ENCODE assay signal across 7 mouse cellular contexts in genomic region chr11:72207834-72208377, GRCm38 (mm10). TPM values are rescaled to one million over a fixed set of nuclear protein-coding genes. Genes with fewer than 3 reads are reported as not detected.
DNase-seq lines count a peak whose midpoint lies in the region; ATAC-seq and TF ChIP-seq lines count a peak whose summit lies in the region.

No protein-coding gene starts in this region.

- H3K4me1 ChIP-seq in CH12.LX (ENCODE audit: control insufficient read depth in 1 of 2, insufficient read depth in 2 of 2) (peaks cover 11 to 42% of the 10 kb centered on the region in 2 experiments), G1E (ENCODE audit: insufficient read depth, low read depth, low read length) (peaks cover 36% of the 10 kb centered on the region)
- H3K4me1 ChIP-seq in hindbrain, embryonic 16.5 days (ENCODE audit: control insufficient read depth, insufficient read depth, low read depth, low read length) = peaks cover 24% of the 10 kb centered on the region
- peaks cover 12% of the 10 kb centered on the region for H3K4me1 ChIP-seq in liver, embryonic 16.5 days (ENCODE audit: control insufficient read depth, low read depth, low read length)

- WGBS in hindbrain, embryonic 16.5 days = 20% methylated on average over 17 of the region's 17 CpGs
- 10% methylated on average over 17 of the region's 17 CpGs for WGBS in liver, embryonic 16.5 days (ENCODE audit: insufficient replicate concordance)

- H3K27ac ChIP-seq in CH12.LX (ENCODE audit: insufficient read depth, low read depth) = no peak overlapping the region
- peak overlapping the region; percentile 76; the same call in 1 of the 2 replicates for H3K27ac ChIP-seq in hindbrain, embryonic 16.5 days (ENCODE audit: low read depth, low read length)
- peak overlapping the region; percentile 54; the same call in 1 of the 2 replicates for H3K27ac ChIP-seq in liver, embryonic 16.5 days (ENCODE audit: low read length)

- ATAC-seq in G1E (ENCODE audit: extremely low read depth, insufficient number of reproducible peaks, low FRiP score, poor library complexity, severe bottlenecking) = no peak
- ATAC-seq in hindbrain, embryonic 16.5 days = no peak
- ATAC-seq in liver, embryonic 16.5 days (ENCODE audit: low read depth) = no peak

- in situ Hi-C loops in CH12.LX (cut with MboI; ENCODE audit: low pct_ligation_motif_present, low pct_unique_long_range_greater_than_20kb, low sequenced_read_pairs) = loop anchor here (5.0 to 25.0 kb wide), 2 partner anchors 141 to 329 kb away; no protein-coding TSS in a partner anchor

- H3K4me3 ChIP-seq in CH12.LX (replicated peaks in 1 of 3; ENCODE audit: low read depth in 2 of 3, low read length in 2 of 3, poor library complexity in 1 of 3) = peak overlapping the region; percentile 66 to 94 (median 78)
- peak overlapping the region; percentile 84 for H3K4me3 ChIP-seq in G1E (ENCODE audit: low read depth, low read length)
- H3K4me3 ChIP-seq in hindbrain, embryonic 16.5 days (ENCODE audit: low read length) = peak overlapping the region; percentile 65
- peak overlapping the region; percentile 87 for H3K4me3 ChIP-seq in liver, embryonic 16.5 days (ENCODE audit: low read depth, low read length)

- DNase-seq in CH12.LX (ENCODE audit: extremely low read depth) = peak; percentile 17
- DNase-seq in G1E (ENCODE audit: low spot score) = no peak
- DNase-seq in spleen, adult 12 weeks (ENCODE audit: low spot score) = no peak
- DNase-seq in retina, postnatal 1 day = no peak
- DNase-seq in layer of hippocampus, adult 9-10 months (ENCODE audit: low spot score) = no peak

- H3K27me3 ChIP-seq in CH12.LX (replicated peaks) (no peaks in the 10 kb centered on the region), G1E (ENCODE audit: insufficient read depth, low read length) (no peaks in the 10 kb centered on the region)
- H3K27me3 ChIP-seq in hindbrain, embryonic 16.5 days (replicated peaks; ENCODE audit: control insufficient read depth, insufficient read depth, low read length) = no peaks in the 10 kb centered on the region
- no peaks in the 10 kb centered on the region for H3K27me3 ChIP-seq in liver, embryonic 16.5 days (ENCODE audit: control insufficient read depth, insufficient read depth, low read depth, low read length)

- no peak for TF ChIP-seq POLR2A in CH12.LX (IDR thresholded peaks at IDR 0.05; ENCODE audit: low read depth, low read length)

- H3K79me2 ChIP-seq in CH12.LX (replicated peaks; ENCODE audit: control insufficient read depth, extremely low read depth, insufficient read depth, poor library complexity, severe bottlenecking) = peaks cover 7% of the 10 kb centered on the region

- peak; percentile 35; the same call in 1 of the 2 replicates for TF ChIP-seq EP300 in CH12.LX (IDR thresholded peaks at IDR 0.05; ENCODE audit: low read length)

- peak overlapping the region; percentile 98 for H3K4me2 ChIP-seq in CH12.LX (ENCODE audit: insufficient read depth, low read depth, poor library complexity, severe bottlenecking)
- peak overlapping the region; percentile 87 for H3K4me2 ChIP-seq in hindbrain, embryonic 16.5 days (ENCODE audit: low read length)
- H3K4me2 ChIP-seq in liver, embryonic 16.5 days (ENCODE audit: low read depth, low read length) = peak overlapping the region; percentile 90

- peak overlapping the region; percentile 92 for H3K9ac ChIP-seq in CH12.LX (ENCODE audit: insufficient read depth, low read depth)
- H3K9ac ChIP-seq in hindbrain, embryonic 16.5 days (ENCODE audit: low read depth, low read length) = peak overlapping the region; percentile 81
- peak overlapping the region; percentile 82 for H3K9ac ChIP-seq in liver, embryonic 16.5 days (ENCODE audit: low read depth, low read length)

- no peaks in the 10 kb centered on the region for H3K9me3 ChIP-seq in CH12.LX (replicated peaks; ENCODE audit: low read length)
- H3K9me3 ChIP-seq in G1E (replicated peaks) = no peaks in the 10 kb centered on the region
- H3K9me3 ChIP-seq in hindbrain, embryonic 16.5 days (ENCODE audit: control insufficient read depth, low read length) = no peaks in the 10 kb centered on the region
- no peaks in the 10 kb centered on the region for H3K9me3 ChIP-seq in liver, embryonic 16.5 days (replicated peaks; ENCODE audit: control insufficient read depth, low read length)

- no peak for TF ChIP-seq RAD21 in CH12.LX (IDR thresholded peaks at IDR 0.05; ENCODE audit: low read depth, low read length)

- no peak for TF ChIP-seq CTCF in CH12.LX (conservative IDR thresholded peaks at IDR 0.05 in 1 of 2, IDR thresholded peaks at IDR 0.05 in 1 of 2; ENCODE audit: low read depth in 2 of 2, low read length in 2 of 2)
- no peak for TF ChIP-seq CTCF in G1E (IDR thresholded peaks at IDR 0.05; ENCODE audit: low read depth, low read length)

- H3K36me3 ChIP-seq in CH12.LX (replicated peaks in 1 of 2; ENCODE audit: control insufficient read depth in 1 of 2, insufficient read depth in 1 of 2, low read length in 1 of 2) = peaks cover 18 to 52% of the 10 kb centered on the region in 2 experiments
- H3K36me3 ChIP-seq in G1E (replicated peaks) = peaks cover 61% of the 10 kb centered on the region
- H3K36me3 ChIP-seq in hindbrain, embryonic 16.5 days (ENCODE audit: control insufficient read depth, insufficient read depth, low read length) = peaks cover 13% of the 10 kb centered on the region
- 0 out of 2 replicates have a peak, but pooled peaks cover 7% of the 10 kb centered on the region for H3K36me3 ChIP-seq in liver, embryonic 16.5 days (ENCODE audit: control insufficient read depth, insufficient read depth)

- dilution Hi-C loops in CH12.LX (cut with MboI; ENCODE audit: extremely low pct_ligation_motif_present, extremely low pct_unique_long_range_greater_than_20kb, low sequenced_read_pairs) = no loop called here

TF ChIP-seq in CH12.LX, 34 proteins besides CTCF, POLR2A, EP300 and RAD21:
- TF ChIP-seq UBTF (IDR thresholded peaks at IDR 0.05; ENCODE audit: low read depth, low read length) = peak; percentile 29; the same call in 1 of the 2 replicates
- TF ChIP-seq MYC (IDR thresholded peaks at IDR 0.05; ENCODE audit: low read depth, low read length) = peak; percentile 38; the same call in 1 of the 2 replicates
- no peak for TF ChIP-seq ZC3H11A (IDR thresholded peaks at IDR 0.05; ENCODE audit: low read depth, low read length)
- no peak for TF ChIP-seq TCF12 (IDR thresholded peaks at IDR 0.05; ENCODE audit: low read depth, low read length)
- peak; percentile 46; the same call in 1 of the 2 replicates for TF ChIP-seq IRF4 (IDR thresholded peaks at IDR 0.05; ENCODE audit: low read depth, low read length)
- TF ChIP-seq ZNF384 (IDR thresholded peaks at IDR 0.05; ENCODE audit: low read depth, low read length) = peak; percentile 41; the same call in 1 of the 2 replicates
- no peak for TF ChIP-seq USF1 (IDR thresholded peaks at IDR 0.05; ENCODE audit: low read depth, low read length)
- no peak for TF ChIP-seq MAZ (IDR thresholded peaks at IDR 0.05; ENCODE audit: low read depth, low read length)
- TF ChIP-seq USF2 (conservative IDR thresholded peaks at IDR 0.05; ENCODE audit: low read depth, low read length) = no peak

RNA-seq across cellular contexts. Expression of gene Txndc17, which starts 0.6 kb away (rescaled TPM):
- total RNA-seq in CH12.LX (2012; rRNA removed) (126 and 140 TPM in 2 replicates), CH12.LX (2014; rRNA removed) (177 and 197 TPM in 2 replicates), G1E (2014; fragmentation: Nextera tagmentation) (112 and 134 TPM in 2 replicates), G1E (2017) (60.2 and 60.5 TPM in 2 replicates)
- polyA plus RNA-seq in CH12.LX (2012; ENCODE audit: insufficient read length, low read depth) (162 and 182 TPM in 2 replicates), G1E (2012) (30.1 and 31.0 TPM in 2 replicates)
- polyA plus RNA-seq in hindbrain, embryonic 16.5 days (2015; fragmentation: Nextera tagmentation; extraction: Ambion mirVana) = 158 and 167 TPM in 2 replicates
- 66.4 and 68.5 TPM in 2 replicates for polyA plus RNA-seq in liver, embryonic 16.5 days (2015; fragmentation: Nextera tagmentation; extraction: Ambion mirVana)

RNA-seq across cellular contexts. Expression of gene 4933427D14Rik, which starts 0.6 kb away (rescaled TPM):
- 9.3 TPM in 2 replicates for total RNA-seq in CH12.LX (2012; rRNA removed)
- total RNA-seq in CH12.LX (2014; rRNA removed) = 6.0 and 6.8 TPM in 2 replicates
- polyA plus RNA-seq in CH12.LX (2012; ENCODE audit: insufficient read length, low read depth) = 7.8 and 7.9 TPM in 2 replicates
- total RNA-seq in G1E (2014; fragmentation: Nextera tagmentation) = 17.0 and 27.7 TPM in 2 replicates
- 13.7 and 22.4 TPM in 2 replicates for total RNA-seq in G1E (2017)
- polyA plus RNA-seq in G1E (2012) = 2.9 and 4.0 TPM in 2 replicates
- 13.3 and 14.1 TPM in 2 replicates for polyA plus RNA-seq in hindbrain, embryonic 16.5 days (2015; fragmentation: Nextera tagmentation; extraction: Ambion mirVana)
- 2.2 and 2.6 TPM in 2 replicates for polyA plus RNA-seq in liver, embryonic 16.5 days (2015; fragmentation: Nextera tagmentation; extraction: Ambion mirVana)

RNA-seq across cellular contexts. Expression of gene Gm43951, which starts 1.3 kb away (rescaled TPM):
- 0.46 and 0.47 TPM in 2 replicates for total RNA-seq in CH12.LX (2012; rRNA removed)
- total RNA-seq in CH12.LX (2014; rRNA removed) = not detected in 2 replicates
- 0.39 and 0.44 TPM in 2 replicates for polyA plus RNA-seq in CH12.LX (2012; ENCODE audit: insufficient read length, low read depth)
- total RNA-seq in G1E (2014; fragmentation: Nextera tagmentation) = not detected in 2 replicates
- 0.58 and 0.76 TPM in 2 replicates for total RNA-seq in G1E (2017)
- polyA plus RNA-seq in G1E (2012) = 0.29 and 0.41 TPM in 2 replicates
- 1.3 and 1.4 TPM in 2 replicates for polyA plus RNA-seq in hindbrain, embryonic 16.5 days (2015; fragmentation: Nextera tagmentation; extraction: Ambion mirVana)
- not detected in 2 replicates for polyA plus RNA-seq in liver, embryonic 16.5 days (2015; fragmentation: Nextera tagmentation; extraction: Ambion mirVana)

RNA-seq across cellular contexts. Expression of gene Med31, which starts 7.5 kb away (rescaled TPM):
- 25.5 and 26.1 TPM in 2 replicates for total RNA-seq in CH12.LX (2012; rRNA removed)
- 33.4 and 35.8 TPM in 2 replicates for total RNA-seq in CH12.LX (2014; rRNA removed)
- polyA plus RNA-seq in CH12.LX (2012; ENCODE audit: insufficient read length, low read depth) = 21.7 and 22.5 TPM in 2 replicates
- 19.9 and 26.7 TPM in 2 replicates for total RNA-seq in G1E (2014; fragmentation: Nextera tagmentation)
- total RNA-seq in G1E (2017) = 13.5 and 20.2 TPM in 2 replicates
- polyA plus RNA-seq in G1E (2012) = 0.55 and 0.74 TPM in 2 replicates
- polyA plus RNA-seq in hindbrain, embryonic 16.5 days (2015; fragmentation: Nextera tagmentation; extraction: Ambion mirVana) = 50.4 and 53.9 TPM in 2 replicates
- 10.6 and 11.1 TPM in 2 replicates for polyA plus RNA-seq in liver, embryonic 16.5 days (2015; fragmentation: Nextera tagmentation; extraction: Ambion mirVana)

RNA-seq across cellular contexts. Expression of gene Slc13a5, which starts 59.1 kb away (rescaled TPM):
- total RNA-seq in CH12.LX (2012; rRNA removed) (not detected in 2 replicates), CH12.LX (2014; rRNA removed) (not detected in 2 replicates), G1E (2014; fragmentation: Nextera tagmentation) (not detected in 2 replicates), G1E (2017) (0.06 and 0.11 TPM in 2 replicates)
- polyA plus RNA-seq in CH12.LX (2012; ENCODE audit: insufficient read length, low read depth) (not detected in 2 replicates), G1E (2012) (not detected in 2 replicates)
- polyA plus RNA-seq in hindbrain, embryonic 16.5 days (2015; fragmentation: Nextera tagmentation; extraction: Ambion mirVana) = 3.9 and 4.2 TPM in 2 replicates
- polyA plus RNA-seq in liver, embryonic 16.5 days (2015; fragmentation: Nextera tagmentation; extraction: Ambion mirVana) = not detected in 2 replicates
